Mouse (Mus musculus) urinary bladder, postnatal 25 days (tissue): ENCODE measurements at regions not wholly inside any gene's neighbourhood (a gene's known extent, or its start where the extent isn't known, plus 50 kb on each side); places are given as distances from the start of the nearest gene placed in this dataset.
"Not testable (repeated sequence)": the region's sequence is repeated elsewhere in the genome, so short reads cannot be mapped to it uniquely, and the experiment has no call there.

Experiments
- DNase-seq: peaks from one replicate; pipeline ENCODE4 v3.0.0; 2022; ENCODE audit warnings: low spot score

DNA sequence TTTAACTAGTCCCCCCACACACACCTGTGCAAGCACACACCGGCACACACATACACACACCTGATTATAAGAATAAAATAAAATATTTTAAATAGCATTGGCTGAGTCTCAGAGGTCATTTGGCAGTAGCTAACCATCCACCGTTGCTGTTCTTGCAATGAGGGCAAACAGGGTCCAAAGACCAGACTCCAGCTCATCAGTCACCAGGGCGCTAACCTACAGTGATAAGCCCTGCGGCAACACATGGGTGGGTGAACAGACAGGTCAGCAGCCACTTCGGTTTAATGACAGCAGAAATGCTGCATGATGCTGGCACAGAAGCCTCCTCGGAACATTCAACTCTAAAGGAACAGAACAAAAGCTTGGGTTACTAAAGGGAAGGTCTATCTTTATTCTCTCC, 54.9 kb downstream of the Tas2r134 start:
- DNase-seq: no peak

DNA sequence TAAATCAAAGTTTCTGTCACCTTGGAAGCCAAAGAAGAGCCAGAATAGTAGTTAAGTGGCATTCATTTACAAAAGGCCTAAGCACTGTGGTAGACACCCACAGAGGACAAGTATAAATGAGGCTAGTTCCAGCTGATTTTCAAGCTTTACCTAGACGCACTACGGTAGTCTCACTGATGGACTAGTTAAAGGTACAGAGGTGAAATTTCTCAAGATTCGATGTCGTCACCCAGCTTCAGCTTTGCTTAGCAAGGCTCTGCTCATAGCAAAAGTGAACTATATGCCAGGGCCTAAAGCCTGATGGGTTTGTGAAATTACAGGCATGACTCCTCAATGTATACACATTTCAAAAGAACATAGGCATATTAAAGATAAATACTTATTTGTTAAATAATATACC, 55.4 kb downstream of the Tas2r134 start:
- DNase-seq: no peak

DNA sequence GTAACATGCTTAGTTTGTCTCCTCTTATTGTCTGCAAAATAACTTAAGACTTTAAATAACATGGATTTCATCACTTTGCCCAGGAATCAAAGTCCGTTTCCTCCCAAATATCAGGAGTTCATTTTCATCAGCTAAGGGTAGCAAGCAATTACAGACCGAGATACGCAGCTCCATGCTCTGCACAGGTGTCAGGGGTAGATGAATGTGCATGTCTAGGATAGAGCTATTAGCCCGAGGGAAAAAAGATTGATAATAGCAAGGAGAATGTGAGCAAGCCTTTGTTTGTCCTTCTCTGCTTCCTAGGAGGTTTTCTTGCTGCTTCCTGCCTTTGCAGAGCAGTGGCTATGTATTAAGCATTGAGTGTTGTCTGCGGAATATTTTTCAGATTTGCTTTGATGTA, 77.8 kb downstream of the Tas2r134 start:
- no peak for DNase-seq

DNA sequence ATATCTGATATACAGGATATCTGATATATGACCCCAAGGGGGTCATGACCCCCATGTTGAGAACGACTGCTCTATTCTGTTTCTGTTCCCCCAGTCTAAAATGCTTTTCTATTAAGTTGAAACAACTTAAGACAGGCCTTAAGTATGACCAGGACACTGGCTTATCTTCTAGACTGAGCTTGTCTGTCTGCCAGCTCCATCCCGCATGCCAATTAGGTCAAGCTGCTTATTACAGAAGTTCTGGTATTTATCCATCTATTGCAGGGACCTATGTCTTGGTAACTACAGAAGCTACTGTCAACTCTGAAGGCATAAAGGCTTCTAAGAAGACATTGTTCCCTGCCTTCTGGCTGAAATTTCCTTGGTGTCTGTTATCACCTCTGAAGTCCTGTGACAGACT, 81.4 kb downstream of the Tas2r134 start:
- DNase-seq: no peak

DNA sequence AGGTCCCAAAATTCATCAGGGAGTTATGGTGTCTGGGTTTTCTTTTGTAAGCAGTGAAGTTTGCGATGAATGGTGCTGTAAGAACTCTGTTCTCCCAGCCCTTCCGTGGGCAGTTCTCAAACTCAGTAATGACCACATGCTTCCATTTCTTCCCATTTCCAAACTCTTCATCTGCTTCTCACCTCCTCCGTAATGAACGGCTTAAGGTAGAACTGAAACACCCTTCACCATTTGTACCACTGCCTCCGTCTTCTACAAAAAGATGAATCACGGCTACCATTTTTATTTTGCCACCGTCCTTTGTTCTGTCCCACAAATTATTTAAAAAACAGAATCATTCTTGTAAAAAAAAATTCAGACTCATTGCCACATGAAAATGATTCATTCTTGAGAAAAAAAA, 85.3 kb downstream of the Tas2r134 start:
- DNase-seq: no peak

DNA sequence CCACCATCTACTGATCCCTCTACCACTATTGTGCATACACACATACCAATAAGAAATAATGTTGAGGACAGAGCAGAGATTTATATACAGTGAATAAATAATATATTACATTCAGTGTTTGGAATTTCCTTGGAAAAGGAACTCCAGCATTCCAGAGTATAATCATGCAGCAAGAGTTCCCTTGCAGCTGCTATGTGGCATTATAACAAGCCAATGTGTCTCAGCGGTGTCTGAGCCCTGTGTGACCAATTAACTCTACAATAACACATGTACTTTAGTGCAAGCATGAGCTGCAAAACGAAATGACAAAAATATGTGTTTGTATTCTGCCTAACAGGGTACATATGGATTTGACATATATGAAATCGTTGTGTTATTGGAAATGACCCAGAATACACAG, 103.5 kb downstream of the Tas2r134 start:
- DNase-seq: no peak

DNA sequence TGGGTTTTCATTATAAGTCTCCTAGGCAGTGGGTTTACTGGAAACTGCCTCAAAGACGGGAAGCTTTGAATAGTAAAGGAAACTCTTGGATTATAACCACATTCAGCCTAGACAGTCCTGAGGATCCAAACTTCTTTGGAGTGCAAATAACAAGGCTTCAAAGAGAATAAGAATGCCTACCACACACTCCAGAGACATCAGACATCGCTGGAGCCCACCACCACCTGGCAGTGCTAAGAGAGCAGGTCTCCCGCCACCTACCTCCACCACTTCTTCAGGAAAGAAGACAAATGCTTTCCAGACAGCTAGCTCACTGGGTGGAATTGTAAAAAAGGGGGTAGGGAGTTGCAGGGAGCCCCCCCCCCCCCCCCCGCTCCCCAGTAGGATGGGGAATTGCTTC, 104.4 kb downstream of the Tas2r134 start:
- no peak for DNase-seq

DNA sequence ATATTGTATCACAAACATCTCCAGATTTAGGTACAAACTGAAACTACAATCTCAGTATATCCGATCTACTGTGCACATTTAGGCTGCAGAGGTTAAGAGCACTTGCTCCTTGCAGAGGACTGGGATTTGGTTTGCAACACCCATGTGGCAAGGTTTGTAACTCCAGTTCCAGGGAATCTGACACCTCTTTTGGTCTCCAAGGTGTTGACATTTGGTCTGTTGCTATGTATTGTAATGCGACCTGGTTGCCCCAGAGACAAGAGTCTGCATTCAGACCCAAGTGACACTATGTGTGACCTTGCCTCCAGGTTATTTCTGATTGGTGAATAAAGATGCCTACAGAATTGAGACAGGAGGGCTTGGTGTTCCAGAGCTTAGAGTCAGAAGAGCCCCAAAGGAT, 105.0 kb downstream of the Tas2r134 start:
- no peak for DNase-seq

DNA sequence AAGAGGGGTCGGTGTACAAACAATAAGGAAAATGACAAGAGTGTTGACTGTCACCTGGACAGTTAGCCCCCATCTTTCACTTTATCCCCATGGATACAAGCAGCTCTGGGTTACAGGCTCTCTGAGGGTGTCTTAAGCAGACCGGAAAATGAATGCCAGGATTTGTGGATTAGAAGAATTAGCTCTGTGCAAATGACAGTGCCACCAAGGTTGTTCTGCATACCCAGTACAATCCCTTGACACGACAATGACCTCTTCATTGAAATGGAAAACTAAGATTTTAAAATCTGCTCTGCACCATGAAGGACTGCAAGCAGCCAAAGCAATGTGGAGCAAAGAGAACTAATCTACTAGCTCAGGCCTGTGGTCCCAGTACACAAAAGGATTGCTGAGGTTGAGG, 105.9 kb downstream of the Tas2r134 start:
- no peak for DNase-seq

DNA sequence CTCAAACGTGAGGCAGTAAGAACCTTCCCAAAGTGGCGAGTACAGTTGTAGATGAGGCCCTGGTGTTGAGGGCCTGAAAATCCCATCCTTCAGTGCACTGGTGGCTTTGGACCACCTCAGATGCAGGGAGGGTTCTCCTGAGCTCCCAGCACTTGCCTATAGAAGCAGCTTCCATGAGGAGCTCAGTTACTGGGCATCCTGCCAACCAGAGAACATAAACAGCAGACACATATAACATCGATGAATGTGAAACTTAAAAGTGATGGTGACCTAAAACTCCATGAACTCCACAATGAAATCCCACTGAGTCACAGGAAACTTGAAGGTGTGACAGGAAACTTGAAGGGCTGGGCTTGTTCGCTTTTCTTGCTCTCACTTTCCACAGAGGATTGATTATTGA, 109.1 kb downstream of the Tas2r134 start:
- no peak for DNase-seq

DNA sequence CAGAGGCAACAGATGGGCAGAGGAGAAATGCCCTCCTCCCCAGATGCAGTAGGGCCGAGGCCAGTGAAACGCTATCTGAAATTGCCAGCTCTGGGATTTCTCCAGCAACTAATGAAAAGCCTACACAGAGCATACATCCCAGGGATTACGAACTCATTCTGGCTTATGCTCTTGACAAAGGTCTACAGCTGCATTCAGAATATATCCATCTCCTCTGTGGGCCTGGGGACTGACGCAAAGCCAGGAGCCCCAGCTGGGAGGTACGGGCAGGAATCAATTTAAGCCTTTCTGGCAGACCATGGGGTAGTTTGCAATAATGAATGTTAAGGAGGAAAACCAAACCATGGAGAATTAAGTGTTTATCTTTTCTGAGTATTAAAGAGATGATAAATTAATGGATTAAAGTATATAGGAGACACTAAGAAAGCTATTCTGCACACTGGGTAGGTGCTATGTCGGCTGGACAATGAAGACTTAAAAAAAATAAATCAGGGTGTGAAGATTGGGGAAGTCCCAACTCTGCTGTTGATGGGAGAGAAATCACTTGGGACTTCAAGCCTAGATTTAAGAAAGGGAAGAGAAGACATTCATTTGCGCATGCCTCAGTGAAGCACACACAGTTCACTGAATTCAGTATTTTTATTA, 120.5 kb downstream of the Tas2r134 start:
- no peak for DNase-seq

DNA sequence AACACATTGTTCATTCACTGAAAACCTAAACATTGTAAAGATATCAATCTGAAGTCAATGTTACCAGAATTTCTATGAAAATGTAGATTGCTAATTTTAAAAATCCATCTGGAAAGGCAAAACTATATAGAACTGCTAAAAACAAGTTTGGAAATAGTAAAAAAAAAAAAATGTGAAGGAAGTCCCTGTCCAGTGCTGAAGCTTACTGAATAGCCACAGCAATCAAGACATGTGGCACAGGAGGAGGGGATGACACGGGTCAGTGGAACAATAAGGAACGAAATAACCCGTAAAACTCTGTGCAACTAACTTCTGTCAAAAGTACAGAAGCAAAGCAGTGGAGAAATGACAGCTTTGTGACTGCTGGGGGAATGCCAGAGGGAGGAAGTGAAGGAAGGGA, 121.9 kb downstream of the Tas2r134 start:
- no peak for DNase-seq

DNA sequence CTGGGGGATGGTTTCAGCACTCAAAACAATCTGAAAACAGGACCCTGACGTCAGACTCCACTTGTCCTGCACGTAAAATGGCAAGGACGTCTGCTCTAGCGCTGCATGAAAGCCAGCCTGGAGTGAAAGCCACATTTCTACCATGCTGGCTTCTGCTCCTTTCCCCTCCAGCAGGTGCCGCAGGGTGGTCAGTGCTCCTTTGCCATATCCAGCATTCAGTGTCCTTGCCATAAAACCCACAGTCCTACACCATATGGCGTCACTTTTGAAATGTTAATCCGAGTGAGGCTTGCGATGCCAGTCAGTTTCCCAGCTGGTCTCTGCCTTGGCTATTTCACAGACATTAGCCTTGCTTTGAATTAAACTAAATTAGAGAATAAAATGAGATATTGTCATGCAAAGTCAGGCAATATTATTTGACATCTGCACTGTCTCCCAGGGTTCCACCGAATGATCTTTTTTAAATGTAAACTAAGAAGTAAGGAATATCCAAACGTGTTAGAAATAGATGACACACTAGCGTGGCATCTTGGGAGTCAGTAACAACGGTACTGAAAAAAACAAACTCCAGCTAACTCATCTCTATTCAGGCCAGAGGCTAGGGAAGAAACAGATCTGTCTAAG, 125.7 kb downstream of the Tas2r134 start:
- no peak for DNase-seq

DNA sequence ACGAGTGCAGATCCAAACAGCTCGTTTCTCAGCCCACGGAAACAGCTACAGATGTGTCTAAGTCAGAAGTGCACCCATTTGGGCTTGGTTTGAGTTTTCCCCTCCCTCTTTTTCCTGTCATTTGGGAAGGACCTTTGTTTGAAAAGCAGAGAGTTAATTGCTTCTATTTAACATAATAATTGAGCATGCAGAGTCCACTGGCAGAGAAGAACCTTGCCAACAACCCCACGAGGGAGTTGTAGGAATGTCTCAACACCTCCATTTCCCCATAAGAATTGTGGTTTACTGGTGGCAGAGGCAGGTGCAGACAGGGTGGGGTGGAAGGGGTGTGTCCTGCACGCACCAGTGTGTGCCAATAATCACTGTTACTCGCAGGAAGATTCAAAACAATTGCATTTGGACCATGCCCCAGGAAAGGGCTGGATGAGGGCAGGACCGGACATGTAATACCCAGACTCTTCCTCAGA, 126.3 kb downstream of the Tas2r134 start:
- no peak for DNase-seq

DNA sequence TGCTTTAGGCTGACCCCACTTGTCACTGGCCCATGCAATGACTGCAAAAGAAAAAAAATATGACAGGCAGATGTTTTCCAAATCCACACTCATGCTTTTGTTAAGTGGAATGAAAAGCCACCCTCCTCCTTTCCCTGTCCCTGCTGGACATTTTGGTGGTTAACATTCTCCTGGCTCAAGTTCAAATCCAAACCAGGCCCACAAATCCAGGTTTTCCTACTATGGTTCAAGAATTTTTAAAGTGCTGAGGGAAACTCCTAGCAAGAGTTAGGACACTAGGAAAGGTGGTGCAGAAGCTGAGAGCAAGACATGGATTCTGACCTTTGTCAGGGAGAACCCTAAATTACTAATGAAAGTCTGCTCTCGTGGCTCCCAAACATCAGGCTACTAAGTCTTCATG, 130.1 kb downstream of the Tas2r134 start:
- DNase-seq: no peak

DNA sequence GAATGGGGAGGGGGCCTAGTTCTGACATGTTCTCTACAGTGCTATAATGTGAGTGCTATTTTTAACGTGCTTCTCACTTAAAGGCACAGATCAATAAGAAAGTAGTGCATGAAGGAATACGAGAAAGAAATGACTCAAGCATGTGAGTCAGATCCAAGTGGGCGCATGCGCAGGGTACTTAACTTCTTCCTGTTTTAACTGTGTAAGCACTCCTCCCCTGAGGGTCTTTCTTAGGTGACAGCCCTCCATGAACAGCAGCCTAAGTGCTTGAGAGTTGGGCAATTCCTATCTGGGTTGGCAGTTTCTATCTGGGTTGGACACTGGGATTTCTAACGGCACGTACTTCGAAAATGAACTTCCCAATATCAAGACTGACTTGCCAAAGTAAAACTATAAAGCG, 130.8 kb downstream of the Tas2r134 start:
- DNase-seq: no peak

DNA sequence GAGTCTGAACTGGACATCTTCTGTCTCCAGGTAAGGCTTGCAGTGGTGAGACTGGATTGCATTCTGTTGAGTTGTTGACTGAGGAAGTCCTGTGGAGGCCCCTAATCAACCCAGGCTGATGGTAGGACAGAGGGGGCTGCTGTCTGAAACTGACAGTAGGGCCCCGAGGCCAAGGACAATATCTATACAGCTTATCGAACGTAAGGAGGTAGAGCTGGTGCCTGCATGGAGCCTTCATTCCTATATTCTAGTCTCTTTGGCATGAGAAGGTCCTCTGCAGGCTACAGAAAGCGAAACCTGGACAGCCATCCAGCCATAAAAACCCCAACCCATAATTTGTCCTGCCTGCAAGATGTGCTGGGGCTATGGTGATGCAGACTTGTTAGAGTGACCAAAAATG, 135.6 kb downstream of the Tas2r134 start:
- no peak for DNase-seq

DNA sequence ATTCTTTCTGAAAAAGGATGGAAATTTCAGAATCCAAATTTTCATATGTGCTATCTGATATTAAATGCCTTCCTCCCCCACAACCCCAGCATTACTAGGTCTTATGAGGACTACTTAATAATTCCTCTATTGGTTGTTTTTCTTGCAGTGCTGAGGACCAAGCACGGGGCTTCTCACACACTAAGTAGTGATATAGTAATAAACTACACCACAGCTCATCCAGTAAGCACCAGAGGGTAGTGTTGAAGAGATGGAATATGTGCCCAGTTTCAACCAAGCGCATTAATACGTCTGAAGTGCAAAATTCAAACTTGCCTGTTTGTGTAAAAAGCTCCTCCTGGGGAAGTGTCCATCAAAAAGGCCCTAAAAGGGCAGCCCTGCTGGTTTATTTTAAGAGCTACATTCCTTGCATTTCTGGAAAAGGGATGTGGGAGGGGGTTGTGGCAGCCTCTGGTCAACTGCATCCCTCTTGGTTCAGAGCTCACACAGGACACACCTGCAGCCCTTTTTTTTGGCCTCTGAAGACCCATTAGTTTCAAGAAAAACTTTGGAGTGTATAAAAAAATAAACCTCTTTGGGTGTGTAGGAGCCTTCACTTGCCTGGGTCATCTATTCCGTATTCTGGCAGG, 140.3 kb downstream of the Tas2r134 start:
- no peak for DNase-seq

DNA sequence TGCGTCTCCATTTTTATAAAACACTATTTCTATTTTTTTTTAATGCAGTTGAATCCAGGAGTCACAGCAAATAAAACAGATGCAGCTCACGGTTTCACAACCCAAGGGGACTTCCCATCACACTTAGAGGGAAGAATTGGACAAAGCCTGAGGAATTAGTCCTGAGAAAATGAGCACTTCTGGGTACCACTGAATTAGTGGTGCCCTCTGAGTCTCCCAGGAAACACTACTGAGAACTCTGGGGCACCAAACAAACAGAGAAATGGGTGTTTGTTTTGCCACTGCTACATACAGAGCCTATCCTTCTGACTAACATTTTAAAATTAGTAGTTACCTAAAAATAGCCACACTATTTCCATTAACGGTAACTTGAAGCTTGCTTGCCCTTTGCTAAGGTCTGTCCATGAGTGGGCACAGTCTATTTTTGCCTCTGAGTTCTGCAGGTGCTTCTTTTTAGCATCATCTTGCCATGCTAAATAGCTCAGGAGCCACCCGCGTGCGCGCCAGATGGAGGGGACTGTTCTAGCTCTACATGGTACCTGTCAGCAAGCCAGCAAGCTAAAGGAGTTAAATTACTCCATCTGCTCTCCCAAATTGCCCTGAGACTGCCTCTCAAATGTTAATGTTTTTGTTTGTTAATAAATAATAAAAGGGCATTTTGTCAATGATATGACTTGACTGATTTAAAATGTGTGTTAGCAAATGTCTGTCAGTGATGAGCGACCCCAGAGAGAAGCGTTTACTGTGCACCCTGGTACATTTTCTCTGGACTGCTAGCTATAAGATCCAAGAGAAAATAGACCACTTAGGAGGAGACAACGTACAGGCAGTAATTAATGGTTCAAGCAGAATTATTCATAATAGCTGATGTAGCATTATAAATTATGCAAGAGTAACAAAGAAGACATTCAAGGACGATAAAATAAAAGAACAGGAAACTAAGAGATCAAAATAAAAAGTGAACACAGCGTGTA, 141.3 kb downstream of the Tas2r134 start:
- no peak for DNase-seq

DNA sequence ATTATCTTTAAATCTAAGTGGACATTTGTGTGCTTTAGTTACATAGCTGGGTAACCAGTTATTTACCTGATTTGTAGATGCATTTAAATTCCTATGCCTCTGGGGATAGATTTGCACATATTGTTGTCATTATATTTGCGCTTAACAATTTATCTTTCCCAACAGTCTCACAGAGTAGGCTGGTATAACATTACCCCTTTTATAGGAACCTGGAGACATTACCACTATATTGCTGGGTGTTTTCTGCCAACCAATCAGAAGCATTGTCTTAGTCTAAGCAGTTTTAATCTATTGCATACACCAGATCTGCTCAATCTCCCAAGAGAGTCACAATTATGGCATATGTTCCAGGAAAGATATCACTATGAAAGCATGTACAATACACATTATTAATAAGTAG, 149.8 kb downstream of the Rbm43 start:
- DNase-seq: no peak

DNA sequence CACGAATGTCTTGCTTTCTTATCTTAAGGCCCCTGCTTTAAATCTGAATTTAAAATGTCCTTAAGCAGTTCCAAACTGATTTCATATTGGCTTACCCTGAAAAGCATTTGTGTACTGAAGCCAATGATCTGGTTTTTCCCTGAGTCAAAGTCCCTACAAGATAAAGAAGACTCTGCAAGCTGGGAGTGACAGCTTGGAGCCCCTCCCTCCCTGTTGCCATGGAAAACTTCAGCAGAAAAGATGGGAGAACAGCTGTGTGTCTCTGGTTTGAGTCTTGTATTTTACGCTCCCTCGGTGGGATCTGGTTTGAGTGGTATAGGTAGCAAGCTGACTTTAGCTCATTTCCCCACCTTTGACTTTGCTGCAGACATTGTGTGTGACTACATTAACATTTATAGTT, 146.1 kb downstream of the Rbm43 start:
- DNase-seq: no peak

DNA sequence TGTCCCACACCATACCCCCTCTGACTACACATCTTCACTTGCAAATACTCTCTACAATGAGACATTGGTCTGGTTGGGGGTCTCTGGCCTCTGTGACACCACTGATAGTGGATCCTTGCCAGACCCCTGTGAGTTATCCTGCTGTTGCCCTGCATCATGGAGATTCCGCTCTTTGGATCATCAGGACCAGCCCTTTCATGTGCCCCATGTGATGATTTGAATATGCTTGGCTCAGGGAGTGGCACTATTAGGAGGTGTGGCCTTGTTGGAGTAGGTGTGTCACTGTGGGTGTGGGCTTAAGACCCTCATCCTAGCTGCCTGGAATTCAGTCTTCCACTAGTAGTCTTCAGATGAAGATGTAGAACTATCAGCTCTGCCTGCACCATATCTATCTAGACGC, 141.7 kb downstream of the Rbm43 start:
- not testable (repeated sequence) for DNase-seq

DNA sequence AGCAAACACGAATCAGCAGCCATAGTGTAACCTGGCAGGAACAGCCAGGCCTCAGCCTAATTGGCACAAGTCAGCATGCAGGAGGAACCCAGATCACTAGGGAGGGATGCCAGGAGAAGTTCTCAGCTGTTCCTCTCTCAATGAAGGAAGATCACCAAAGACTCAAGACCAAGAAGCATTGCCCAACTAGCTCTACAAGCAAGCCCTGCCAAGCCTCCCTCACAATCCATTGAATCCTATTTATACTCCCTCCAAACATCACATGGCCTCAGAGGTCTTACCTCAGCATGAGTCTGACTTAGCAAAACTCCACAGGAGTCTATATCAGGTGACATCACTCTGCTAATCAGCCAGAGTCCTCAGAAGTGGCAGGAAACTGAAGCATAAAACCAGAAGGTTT, 135.1 kb downstream of the Rbm43 start:
- no peak for DNase-seq
